Mouse (Mus musculus): ENCODE measurements around the gene Tbc1d2b. TPM values are rescaled to one million over a fixed set of nuclear protein-coding genes. Genes with fewer than 3 reads are reported as not detected.

The Tbc1d2b gene
- polyA plus RNA-seq, 1 experiment from 2014 or later = 20.1 TPM

DNA sequence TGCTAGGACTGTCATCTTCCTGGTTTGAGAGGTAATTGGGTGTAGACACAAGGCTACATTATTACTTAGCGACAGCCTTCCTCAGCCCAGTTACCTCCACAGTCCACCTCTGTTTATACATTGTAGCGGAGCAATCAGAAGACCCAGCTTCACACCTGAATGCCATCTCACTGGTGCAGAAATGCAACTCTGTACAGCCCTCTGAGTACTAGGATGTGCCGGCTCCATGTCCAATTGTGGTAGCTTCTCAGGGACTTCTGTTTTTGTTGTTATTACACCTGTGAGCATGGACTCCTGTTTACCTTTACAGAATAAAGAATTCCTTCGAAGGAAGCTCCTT lies 7.3 kb downstream of the Tbc1d2b start:
- no peak for ATAC-seq (ENCODE audit: insufficient number of reproducible peaks, low FRiP score, low TSS enrichment, low read depth)
- no peak overlapping the region for H3K9ac ChIP-seq
- H3K36me3 ChIP-seq = peaks cover 7% of the 10 kb centered on the region; the same call in 1 of the 2 replicates
- 92% methylated on average over 4 of the region's 4 CpGs for WGBS
- H3K27me3 ChIP-seq = no peaks in the 10 kb centered on the region
- H3K4me1 ChIP-seq = peaks cover 53% of the 10 kb centered on the region
- H3K4me3 ChIP-seq (replicated peaks) = no peak overlapping the region
- no peaks in the 10 kb centered on the region for H3K9me3 ChIP-seq (replicated peaks)
- no peak overlapping the region for H3K4me2 ChIP-seq (replicated peaks)
- no peak overlapping the region for H3K27ac ChIP-seq (replicated peaks)

- no peak for ATAC-seq (ENCODE audit: insufficient number of reproducible peaks, low FRiP score, low TSS enrichment, low read depth)
- H3K4me1 ChIP-seq = peaks cover 52% of the 10 kb centered on the region
- no peak overlapping the region for H3K4me2 ChIP-seq (replicated peaks)
- no peak overlapping the region for H3K4me3 ChIP-seq (replicated peaks)
- no peaks in the 10 kb centered on the region for H3K9me3 ChIP-seq (replicated peaks)
- no peak overlapping the region for H3K9ac ChIP-seq
- 72% methylated on average over 7 of the region's 7 CpGs for WGBS
- H3K27me3 ChIP-seq = no peaks in the 10 kb centered on the region
- H3K36me3 ChIP-seq = peaks cover 7% of the 10 kb centered on the region; the same call in 1 of the 2 replicates
- H3K27ac ChIP-seq (replicated peaks) = no peak overlapping the region
Measured at GRCm38 (mm10) chr9:90262591-90263339, 7.8 kb downstream of the Tbc1d2b start.

DNA sequence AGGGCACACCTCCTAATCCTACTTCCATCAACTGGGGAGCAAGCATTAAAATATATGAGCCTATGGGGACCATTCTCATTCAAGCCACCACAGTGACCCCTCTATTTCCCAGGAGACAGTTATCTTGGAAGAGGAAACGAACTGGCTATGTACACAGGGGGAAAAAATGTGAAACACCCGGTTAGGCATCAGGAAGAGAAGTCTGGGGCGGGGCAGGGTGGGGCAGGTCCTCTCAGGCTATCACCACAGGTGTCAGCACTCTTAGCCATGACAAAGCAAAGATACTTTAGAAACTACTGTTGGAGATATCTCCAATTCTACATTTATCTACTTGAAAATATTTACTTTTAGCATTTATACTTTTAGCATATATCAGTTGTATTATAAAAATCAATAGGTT lies 8.5 kb downstream of the Tbc1d2b start:
- Histone ChIP-seq H3K4me1 (peaks cover 48% of the 10 kb centered on the region), H3K9ac (no peak overlapping the region), H3K36me3 (peaks cover 7% of the 10 kb centered on the region; the same call in 1 of the 2 replicates), H3K27me3 (no peaks in the 10 kb centered on the region), H3K4me3 (replicated peaks) (no peak overlapping the region), H3K27ac (replicated peaks) (no peak overlapping the region), H3K9me3 (replicated peaks) (no peaks in the 10 kb centered on the region), H3K4me2 (replicated peaks) (no peak overlapping the region)
- 69% methylated on average over 3 of the region's 3 CpGs for WGBS
- ATAC-seq (ENCODE audit: insufficient number of reproducible peaks, low FRiP score, low TSS enrichment, low read depth) = no peak

DNA sequence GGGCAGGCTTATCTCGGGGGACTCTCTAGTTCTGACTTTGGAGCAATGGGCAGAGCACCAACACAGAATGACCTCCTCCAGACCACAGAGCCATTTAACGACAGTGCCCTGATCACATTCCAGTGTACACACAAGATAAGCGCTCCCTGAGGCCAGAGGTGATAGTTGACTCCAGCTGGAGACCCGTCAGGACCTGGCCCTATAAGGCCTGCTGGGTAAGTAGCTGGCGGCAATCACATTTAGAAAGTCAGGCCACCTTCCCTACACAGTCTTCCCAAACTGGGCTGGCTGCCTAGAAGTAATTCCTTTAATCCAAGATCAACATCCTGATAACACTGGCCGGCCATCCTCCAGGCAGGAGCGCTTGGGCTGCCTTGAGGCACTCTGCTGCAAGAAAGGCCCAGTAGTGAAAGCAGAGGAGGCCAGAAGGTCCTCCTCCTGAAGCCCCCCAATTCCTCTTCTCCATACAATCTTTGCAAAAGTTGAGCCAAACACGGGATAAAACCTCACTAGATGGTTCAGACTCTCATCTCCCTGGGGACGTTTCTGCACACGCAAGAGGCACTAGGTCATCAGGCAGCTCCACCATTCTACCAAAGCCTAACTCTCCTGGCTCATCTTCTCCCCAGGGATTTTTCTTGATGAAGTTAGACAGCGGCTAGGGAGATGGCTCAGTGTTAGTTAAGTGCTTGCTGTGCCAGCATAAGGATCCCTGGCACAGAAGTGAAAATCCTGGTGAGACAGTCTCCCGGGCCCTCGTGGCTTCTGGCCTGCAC lies 9.8 kb downstream of the Tbc1d2b start:
- 55% methylated on average over 13 of the region's 13 CpGs for WGBS
- no peak for ATAC-seq (ENCODE audit: insufficient number of reproducible peaks, low FRiP score, low TSS enrichment, low read depth)
- H3K36me3 ChIP-seq = peaks cover 7% of the 10 kb centered on the region; the same call in 1 of the 2 replicates
- H3K27ac ChIP-seq (replicated peaks) = no peak overlapping the region
- no peaks in the 10 kb centered on the region for H3K27me3 ChIP-seq
- no peaks in the 10 kb centered on the region for H3K9me3 ChIP-seq (replicated peaks)
- H3K4me3 ChIP-seq (replicated peaks) = no peak overlapping the region
- no peak overlapping the region for H3K9ac ChIP-seq
- H3K4me2 ChIP-seq (replicated peaks) = no peak overlapping the region
- H3K4me1 ChIP-seq = peaks cover 44% of the 10 kb centered on the region

DNA sequence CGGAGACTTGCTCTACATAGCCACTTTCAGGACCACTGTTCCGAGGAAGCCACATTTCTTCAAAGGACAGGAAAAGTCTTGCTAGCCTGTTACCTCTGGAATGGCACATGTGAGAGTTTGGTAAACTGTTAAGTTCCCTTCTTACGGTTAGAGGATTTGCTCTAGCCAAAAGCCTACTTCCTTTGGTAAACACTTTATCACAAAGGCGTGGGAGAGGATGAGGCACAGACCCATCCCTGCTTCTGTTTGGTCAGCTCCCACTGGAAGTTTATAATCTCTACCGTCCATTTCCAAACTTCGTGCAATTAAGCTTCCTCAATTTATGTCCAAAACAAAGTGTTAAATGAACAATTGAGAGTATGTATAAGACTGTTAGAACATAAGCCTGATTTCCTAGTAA lies 10.5 kb downstream of the Tbc1d2b start:
- 78% methylated on average over 6 of the region's 6 CpGs for WGBS
- Histone ChIP-seq H3K9ac (no peak overlapping the region), H3K9me3 (replicated peaks) (no peaks in the 10 kb centered on the region), H3K4me1 (peaks cover 39% of the 10 kb centered on the region), H3K36me3 (peaks cover 7% of the 10 kb centered on the region; the same call in 1 of the 2 replicates), H3K27ac (replicated peaks) (no peak overlapping the region), H3K4me2 (replicated peaks) (no peak overlapping the region), H3K4me3 (replicated peaks) (no peak overlapping the region), H3K27me3 (no peaks in the 10 kb centered on the region)
- ATAC-seq (ENCODE audit: insufficient number of reproducible peaks, low FRiP score, low TSS enrichment, low read depth) = no peak

DNA sequence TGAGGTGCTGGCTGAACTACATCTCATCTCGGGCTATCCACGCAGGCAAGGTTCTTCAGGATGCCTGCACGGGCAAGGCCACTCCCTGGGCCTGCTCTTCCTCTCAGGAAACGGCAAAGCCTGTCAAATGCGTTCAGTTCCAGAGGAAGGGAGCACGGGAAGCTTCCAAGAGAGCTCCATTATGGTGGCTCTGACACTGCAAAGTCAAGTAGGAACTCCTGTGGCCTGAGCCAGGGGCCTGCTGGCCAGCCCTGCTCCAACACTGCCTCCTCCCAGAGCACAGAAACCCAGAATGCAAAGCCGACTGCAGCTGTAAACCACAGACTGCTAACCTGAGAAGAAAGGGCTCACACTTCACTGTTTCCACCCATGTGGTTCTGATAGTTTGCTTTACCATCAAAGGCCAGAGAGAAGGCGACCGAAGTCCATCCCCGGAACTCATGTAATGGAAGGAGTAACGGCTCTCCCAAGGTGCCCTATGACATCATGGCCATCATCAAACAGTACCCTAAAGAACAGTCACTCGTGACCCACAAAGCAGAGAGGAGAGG lies 11.1 kb downstream of the Tbc1d2b start:
- no peak overlapping the region for H3K27ac ChIP-seq (replicated peaks)
- peaks cover 7% of the 10 kb centered on the region; the same call in 1 of the 2 replicates for H3K36me3 ChIP-seq
- no peak overlapping the region for H3K4me2 ChIP-seq (replicated peaks)
- ATAC-seq (ENCODE audit: insufficient number of reproducible peaks, low FRiP score, low TSS enrichment, low read depth) = no peak
- H3K9me3 ChIP-seq (replicated peaks) = no peaks in the 10 kb centered on the region
- no peak overlapping the region for H3K4me3 ChIP-seq (replicated peaks)
- WGBS = 77% methylated on average over 12 of the region's 12 CpGs
- peaks cover 35% of the 10 kb centered on the region for H3K4me1 ChIP-seq
- H3K27me3 ChIP-seq = no peaks in the 10 kb centered on the region
- no peak overlapping the region for H3K9ac ChIP-seq

DNA sequence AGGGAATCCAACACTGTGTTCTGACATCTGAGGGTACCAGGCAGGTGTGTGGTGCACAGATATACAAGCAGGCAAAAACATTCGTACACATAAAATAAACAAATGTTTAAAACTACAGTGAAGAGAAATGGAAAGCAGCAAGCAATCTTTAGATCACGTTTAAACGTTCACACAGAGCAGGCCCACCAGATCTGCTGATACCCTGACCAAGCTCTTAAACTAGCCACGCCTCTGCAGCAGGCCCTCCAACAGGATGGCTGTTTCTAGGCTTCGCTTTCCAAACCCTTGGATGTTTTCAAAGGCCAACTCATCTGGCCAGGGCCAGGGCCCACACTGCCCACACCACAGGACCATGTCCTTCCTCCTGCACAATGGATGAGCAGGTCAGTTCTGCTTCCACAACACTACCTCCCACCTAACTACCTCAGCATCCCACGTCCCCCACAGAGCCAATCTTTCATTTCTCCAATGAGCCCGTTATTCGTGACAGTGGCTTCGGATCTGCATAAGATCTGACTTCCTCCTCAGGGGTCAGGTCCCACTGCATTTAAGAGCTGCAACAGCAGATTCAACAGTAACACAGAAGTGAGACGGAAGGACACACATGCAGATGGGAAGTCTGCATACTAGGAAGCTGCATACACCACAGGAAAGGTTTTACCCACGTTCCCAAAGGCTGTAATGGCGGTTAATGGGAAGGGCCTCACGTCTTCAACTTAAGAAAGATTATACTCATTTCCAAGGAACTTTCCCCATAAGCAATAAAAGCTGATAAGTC lies 12.7 kb downstream of the Tbc1d2b start:
- H3K9me3 ChIP-seq (replicated peaks) = no peaks in the 10 kb centered on the region
- H3K36me3 ChIP-seq = peaks cover 2% of the 10 kb centered on the region; the same call in 1 of the 2 replicates
- H3K27ac ChIP-seq (replicated peaks) = no peak overlapping the region
- no peaks in the 10 kb centered on the region for H3K27me3 ChIP-seq
- H3K4me1 ChIP-seq = peaks cover 35% of the 10 kb centered on the region
- ATAC-seq (ENCODE audit: insufficient number of reproducible peaks, low FRiP score, low TSS enrichment, low read depth) = no peak
- H3K9ac ChIP-seq = no peak overlapping the region
- no peak overlapping the region for H3K4me3 ChIP-seq (replicated peaks)
- no peak overlapping the region for H3K4me2 ChIP-seq (replicated peaks)
- WGBS = 83% methylated on average over 13 of the region's 13 CpGs

GRCm38 (mm10) chr9:90257220-90257619 lies 13.4 kb downstream of the Tbc1d2b start:
- no peaks in the 10 kb centered on the region for H3K9me3 ChIP-seq (replicated peaks)
- no peak overlapping the region for H3K9ac ChIP-seq
- 71% methylated on average over 7 of the region's 7 CpGs for WGBS
- no peak overlapping the region for H3K27ac ChIP-seq (replicated peaks)
- peaks cover 35% of the 10 kb centered on the region for H3K4me1 ChIP-seq
- ATAC-seq (ENCODE audit: insufficient number of reproducible peaks, low FRiP score, low TSS enrichment, low read depth) = no peak
- no peaks in the 10 kb centered on the region for H3K27me3 ChIP-seq
- H3K4me2 ChIP-seq (replicated peaks) = no peak overlapping the region
- no peaks in the 10 kb centered on the region for H3K36me3 ChIP-seq
- no peak overlapping the region for H3K4me3 ChIP-seq (replicated peaks)

DNA sequence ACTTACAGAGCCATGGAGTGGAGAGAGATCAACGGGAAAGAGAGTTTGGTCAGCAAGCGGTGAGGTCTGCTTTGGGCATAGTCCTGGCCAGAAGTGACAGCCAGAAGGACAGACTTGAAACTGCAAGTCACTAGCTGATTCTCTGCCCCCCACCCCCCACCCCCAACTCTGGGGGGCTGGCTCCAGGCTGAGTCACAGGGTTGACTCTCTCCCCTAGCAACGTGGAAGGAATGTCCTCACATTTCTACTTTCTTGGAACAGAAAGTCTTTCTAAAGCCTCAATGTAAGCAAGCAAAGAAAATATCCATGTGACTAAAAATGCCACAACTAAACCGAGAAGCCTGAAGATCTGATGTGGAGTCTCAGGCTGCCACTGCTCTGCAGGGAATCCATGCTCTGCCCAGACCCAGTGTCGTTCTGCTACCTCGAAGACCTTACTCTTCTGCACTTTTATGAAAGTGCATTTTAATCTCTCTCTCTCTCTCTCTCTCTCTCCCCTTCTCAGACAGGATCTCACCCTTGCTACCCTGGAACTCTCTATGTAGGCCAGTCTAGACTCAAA lies 14.7 kb downstream of the Tbc1d2b start:
- no peak for ATAC-seq (ENCODE audit: insufficient number of reproducible peaks, low FRiP score, low TSS enrichment, low read depth)
- Histone ChIP-seq H3K4me1 (peaks cover 28% of the 10 kb centered on the region), H3K36me3 (no peaks in the 10 kb centered on the region), H3K27ac (replicated peaks) (peak overlapping the region; percentile 51; the same call in 1 of the 2 replicates), H3K9ac (no peak overlapping the region), H3K4me2 (replicated peaks) (no peak overlapping the region), H3K9me3 (replicated peaks) (no peaks in the 10 kb centered on the region), H3K27me3 (no peaks in the 10 kb centered on the region), H3K4me3 (replicated peaks) (no peak overlapping the region)
- WGBS = 53% methylated on average over 6 of the region's 6 CpGs

DNA sequence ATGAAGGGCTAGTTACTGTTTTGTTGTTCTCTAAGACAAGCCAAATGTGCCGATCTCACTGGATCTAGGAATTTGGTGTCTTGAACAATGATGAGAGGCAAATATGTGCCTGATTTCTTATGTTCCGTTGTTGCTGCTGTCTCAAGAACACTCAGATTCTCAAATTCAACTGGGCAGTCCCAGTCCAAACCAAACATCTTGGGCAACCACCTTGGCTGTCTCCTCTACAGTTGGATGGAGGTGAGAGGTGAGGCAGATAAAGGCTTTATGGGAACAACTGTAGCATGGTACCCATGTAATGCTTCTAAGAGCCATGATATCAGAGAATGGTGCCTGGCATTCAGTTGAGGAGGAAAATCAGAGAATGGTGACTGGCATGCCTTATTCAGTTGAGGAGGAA lies 17.4 kb downstream of the Tbc1d2b start:
- ATAC-seq (ENCODE audit: insufficient number of reproducible peaks, low FRiP score, low TSS enrichment, low read depth) = no peak
- Histone ChIP-seq H3K9ac (no peak overlapping the region), H3K4me2 (replicated peaks) (no peak overlapping the region), H3K36me3 (peaks cover 15% of the 10 kb centered on the region; the same call in 1 of the 2 replicates), H3K9me3 (replicated peaks) (no peaks in the 10 kb centered on the region), H3K4me3 (replicated peaks) (no peak overlapping the region), H3K4me1 (peaks cover 17% of the 10 kb centered on the region), H3K27me3 (no peaks in the 10 kb centered on the region), H3K27ac (replicated peaks) (no peak overlapping the region)
- WGBS = 85% methylated on average over 2 of the region's 2 CpGs

All from embryonic facial prominence, embryonic 15.5 days (tissue).